Mouse (Mus musculus) liver, adult 2 months (tissue): ENCODE results near the gene Otud6a.
A peak's percentile ranks its signal among the peaks of the same experiment; 100 is the strongest.

ENCODE experiments used
- CTCF ChIP-seq: fragments of 200-500 bp; IDR thresholded peaks from 2 replicates; pipeline ENCODE4 v1.5.1; 2011; ENCODE audit warnings: low read depth, low read length, control low read depth
- POLR2A ChIP-seq: fragments of 200-500 bp; IDR thresholded peaks from 2 replicates; pipeline ENCODE4 v1.6.1; 2011; ENCODE audit warnings: low read length, control low read depth; ENCODE audit not compliant: insufficient read depth; ENCODE audit errors: extremely low read depth

DNA sequence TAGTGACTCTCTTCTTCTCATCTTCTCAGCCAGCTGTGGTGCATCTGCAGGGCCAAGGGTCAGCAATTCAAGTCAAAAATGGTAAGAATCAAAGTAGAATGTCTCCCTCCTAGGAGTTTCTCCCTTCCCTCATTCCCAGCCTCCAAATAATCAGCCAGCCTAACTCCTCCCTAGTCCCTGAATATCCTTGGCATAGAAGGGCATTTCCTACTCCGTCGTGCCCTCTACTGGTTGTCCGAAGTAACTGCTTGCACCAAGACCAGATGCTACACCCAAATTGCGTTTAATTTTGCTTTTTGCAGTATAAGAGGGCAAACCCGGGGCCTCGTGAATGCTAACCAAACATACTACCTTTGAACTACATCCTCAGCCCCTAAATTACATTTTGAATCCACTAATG lies 36.5 kb upstream of the Otud6a start:
- TF ChIP-seq CTCF (peak; percentile 58; the same call in 1 of the 2 replicates), POLR2A (no peak)
